ENCODE assay signal across 21 mouse cellular contexts in the genomic region with DNA sequence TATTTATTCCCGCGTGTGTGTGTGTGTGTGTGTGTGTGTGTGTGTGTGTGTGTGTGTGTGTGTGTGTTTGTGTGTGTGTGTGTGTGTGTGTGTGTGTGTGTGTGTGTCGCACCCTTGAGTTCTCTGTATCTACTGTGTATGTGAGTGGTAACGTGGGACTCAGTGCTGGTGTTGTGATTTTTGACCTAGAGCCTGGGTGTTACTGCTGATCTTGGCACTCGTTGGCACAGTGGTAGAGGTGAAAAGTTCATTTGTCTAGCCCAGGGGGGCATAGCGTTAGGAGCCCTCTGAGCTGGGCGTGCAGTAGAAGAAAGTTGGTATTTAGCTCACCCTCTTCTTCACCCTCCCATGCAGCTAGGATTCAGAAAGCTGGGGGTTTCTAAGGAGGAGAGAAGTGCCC.
A peak's percentile ranks its signal among the peaks of the same experiment; 100 is the strongest.
DNase-seq lines count a peak whose midpoint lies in the region; ATAC-seq and TF ChIP-seq lines count a peak whose summit lies in the region.
"Had no signal": no experiment of that assay in that cellular context is flagged by ENCODE, and none has a peak within 500 bp of the region (broad histone marks: within the 10 kb centered on the region; RNA-seq: fewer than 3 reads in every experiment).

No protein-coding gene starts in this region.

- no peak overlapping the region for H3K27ac ChIP-seq in kidney, adult 2 months (ENCODE audit: insufficient read depth, low read depth, low read length)
- H3K27ac ChIP-seq in liver, adult 2 months (replicated peaks; ENCODE audit: insufficient read depth, low read depth, low read length): no peak overlapping the region
- H3K27ac ChIP-seq in liver, embryonic 12.5 days: no peak overlapping the region
- H3K27ac ChIP-seq: embryonic facial prominence, embryonic 13.5 days; embryonic facial prominence, embryonic 15.5 days; forebrain, embryonic 10.5 days; forebrain, embryonic 12.5 days had no signal

- no peak for TF ChIP-seq POLR2A in kidney, adult 2 months (IDR thresholded peaks at IDR 0.05; ENCODE audit: low read depth, low read length)
- TF ChIP-seq POLR2A in liver, adult 2 months (IDR thresholded peaks at IDR 0.05; ENCODE audit: extremely low read depth, insufficient read depth, low read length): no peak

- H3K79me2 ChIP-seq in liver, adult 2 months (ENCODE audit: control insufficient read depth, insufficient read depth, low read length): no peaks in the 10 kb centered on the region

- H3K27me3 ChIP-seq in kidney, adult 2 months (replicated peaks; ENCODE audit: control insufficient read depth, insufficient read depth, low read length): no peaks in the 10 kb centered on the region
- H3K27me3 ChIP-seq in liver, adult 2 months (ENCODE audit: control insufficient read depth, insufficient read depth, low read length): no peaks in the 10 kb centered on the region
- H3K27me3 ChIP-seq in liver, embryonic 12.5 days (replicated peaks): no peaks in the 10 kb centered on the region
- H3K27me3 ChIP-seq: embryonic facial prominence, embryonic 13.5 days; embryonic facial prominence, embryonic 15.5 days; forebrain, embryonic 12.5 days had no signal

- H3K4me2 ChIP-seq in liver, embryonic 12.5 days: no peak overlapping the region
- H3K4me2 ChIP-seq: embryonic facial prominence, embryonic 13.5 days; embryonic facial prominence, embryonic 15.5 days; forebrain, embryonic 12.5 days had no signal

- WGBS in kidney, adult 2 months: 58% methylated on average over 7 of the region's 7 CpGs
- 49% methylated on average over 7 of the region's 7 CpGs for WGBS in liver, adult 2 months
- WGBS in liver, embryonic 12.5 days (ENCODE audit: insufficient replicate concordance): 72% methylated on average over 7 of the region's 7 CpGs

- H3K9me3 ChIP-seq in liver, embryonic 12.5 days (replicated peaks): no peaks in the 10 kb centered on the region
- H3K9me3 ChIP-seq: embryonic facial prominence, embryonic 13.5 days; embryonic facial prominence, embryonic 15.5 days; forebrain, embryonic 10.5 days; forebrain, embryonic 12.5 days had no signal

- TF ChIP-seq CTCF in kidney, adult 2 months (conservative IDR thresholded peaks at IDR 0.05; ENCODE audit: insufficient read depth, insufficient read length, low read depth, low read length): no peak
- no peak for TF ChIP-seq CTCF in liver, adult 2 months (IDR thresholded peaks at IDR 0.05; ENCODE audit: low read depth, low read length)

- DNase-seq in kidney, adult 2 months: peak; percentile 33
- DNase-seq in kidney, postnatal 25 days: no peak
- DNase-seq in liver, adult 2 months (ENCODE audit: extremely low read depth, low read depth, low spot score): peak; percentile 67
- DNase-seq: adrenal gland, adult 2 months; adrenal gland, postnatal 10 days; adrenal gland, postnatal 25 days; cerebellum, adult 11 months; cerebellum, adult 18-20 months; cerebellum, adult 8-10 months; cerebellum, adult 9-11 months; cerebellum, postnatal 14 days; cerebellum, postnatal 36 days; embryo, embryonic 11 days had no signal

- ATAC-seq in liver, embryonic 12.5 days: no peak
- ATAC-seq: forebrain, embryonic 14.5 days; forebrain, embryonic 16.5 days had no signal

- no peak overlapping the region for H3K4me3 ChIP-seq in kidney, adult 2 months (ENCODE audit: insufficient read depth, low read depth, low read length)
- H3K4me3 ChIP-seq in liver, adult 2 months (ENCODE audit: insufficient read depth, low read depth, low read length): no peak overlapping the region
- no peak overlapping the region for H3K4me3 ChIP-seq in liver, embryonic 12.5 days
- H3K4me3 ChIP-seq: embryonic facial prominence, embryonic 13.5 days; embryonic facial prominence, embryonic 15.5 days; erythroblast, embryonic 14.5 days; forebrain, embryonic 10.5 days; forebrain, embryonic 12.5 days had no signal

- H3K36me3 ChIP-seq in kidney, adult 2 months (ENCODE audit: control insufficient read depth, insufficient read depth, low read length): no peaks in the 10 kb centered on the region
- H3K36me3 ChIP-seq in liver, adult 2 months (ENCODE audit: control insufficient read depth, insufficient read depth, low read length): no peaks in the 10 kb centered on the region
- H3K36me3 ChIP-seq in liver, embryonic 12.5 days: no peaks in the 10 kb centered on the region
- H3K36me3 ChIP-seq: forebrain, embryonic 10.5 days; forebrain, embryonic 12.5 days had no signal

- H3K4me1 ChIP-seq in kidney, adult 2 months (ENCODE audit: control insufficient read depth, insufficient read depth, low read length): peaks cover 6% of the 10 kb centered on the region
- no peaks in the 10 kb centered on the region for H3K4me1 ChIP-seq in liver, adult 2 months (ENCODE audit: control insufficient read depth, insufficient read depth, low read length)
- H3K4me1 ChIP-seq in liver, embryonic 12.5 days: no peaks in the 10 kb centered on the region
- H3K4me1 ChIP-seq: forebrain, embryonic 12.5 days had no signal

- no peak overlapping the region for H3K9ac ChIP-seq in liver, adult 2 months (ENCODE audit: low read depth, low read length)
- no peak overlapping the region for H3K9ac ChIP-seq in liver, embryonic 12.5 days
- H3K9ac ChIP-seq: embryonic facial prominence, embryonic 13.5 days; embryonic facial prominence, embryonic 15.5 days; forebrain, embryonic 12.5 days had no signal

Comparison
In these comparisons a context has a peak if more than half of its experiments do, and no peak if none do; other contexts are left out.
1. DNase-seq: peak in kidney, adult 2 months (single experiment) and liver, adult 2 months (single experiment); none in kidney, postnatal 25 days (0 of 2).